Mouse (Mus musculus) intestine, embryonic 14.5 days (tissue): ENCODE data around the gene Tlr3. TPM values are rescaled to one million over a fixed set of nuclear protein-coding genes. Genes with fewer than 3 reads are reported as not detected.

Source experiments
- ATAC-seq: fragments of 200-750 bp; cut with Nextera tagmentation; replicated peaks from 2 replicates; pipeline ENCODE4 v1.8.0; 2017; ENCODE audit warnings: low read depth, moderate number of reproducible peaks, moderate TSS enrichment, moderate library complexity; ENCODE audit not compliant: low FRiP score, low TSS enrichment
- DNase-seq: peaks from one replicate; pipeline ENCODE4 v3.0.0-alpha.2; 2018; ENCODE audit warnings: low spot score
- H3K27ac ChIP-seq: fragments of 300-500 bp; sonication (generic); 2 replicates; pipeline ENCODE4 v1.5.1; 2014; ENCODE audit warnings: low read depth, mild to moderate bottlenecking, control low read depth
- H3K27me3 ChIP-seq: fragments of 300-500 bp; sonication (generic); replicated peaks from 2 replicates; pipeline ENCODE4 v1.6.1; 2014; ENCODE audit warnings: low read length, control low read depth; ENCODE audit not compliant: control insufficient read depth, insufficient read depth
- H3K36me3 ChIP-seq: fragments of 300-500 bp; sonication (generic); 2 replicates; pipeline ENCODE4 v1.6.1; 2014; ENCODE audit warnings: low read length, control low read depth; ENCODE audit not compliant: control insufficient read depth, insufficient read depth
- H3K4me1 ChIP-seq: fragments of 300-500 bp; sonication (generic); replicated peaks from 2 replicates; pipeline ENCODE4 v1.6.1; 2014; ENCODE audit warnings: low read length, control low read depth, mixed read lengths; ENCODE audit not compliant: control insufficient read depth, insufficient read depth
- H3K4me2 ChIP-seq: fragments of 300-500 bp; sonication (generic); 2 replicates; pipeline ENCODE4 v1.6.1; 2014; ENCODE audit warnings: low read length
- H3K4me3 ChIP-seq: fragments of 300-500 bp; sonication (generic); 2 replicates; pipeline ENCODE4 v1.5.1; 2014; ENCODE audit warnings: low read depth, low read length, control low read depth, mixed read lengths
- H3K9ac ChIP-seq: fragments of 300-500 bp; sonication (generic); 2 replicates; pipeline ENCODE4 v1.6.1; 2014; ENCODE audit warnings: mild to moderate bottlenecking, low read length
- H3K9me3 ChIP-seq: fragments of 300-500 bp; sonication (generic); 2 replicates; pipeline ENCODE4 v1.6.1; 2016; ENCODE audit warnings: low read length, control low read depth; ENCODE audit not compliant: control insufficient read depth
- WGBS: fragments of 180-500 bp; shearing (Covaris S2); extraction: QIAGEN DNeasy Blood & Tissue Kit; methylation state at CpG from one replicate; pipeline ENCODE4 v1.1.7; 2014; 5-methylcytosine and 5-hydroxymethylcytosine counted together
- polyA plus RNA-seq: library from polyadenylated mRNA; unstranded; fragments of >200 nt; fragmentation: Nextera tagmentation; extraction: Ambion mirVana; gene quantifications from 2 replicates; pipeline ENCODE4 v1.2.1, GENCODE M21; 2014

Tlr3 gene
- 1.2 and 2.4 TPM in 2 replicates for polyA plus RNA-seq

DNA sequence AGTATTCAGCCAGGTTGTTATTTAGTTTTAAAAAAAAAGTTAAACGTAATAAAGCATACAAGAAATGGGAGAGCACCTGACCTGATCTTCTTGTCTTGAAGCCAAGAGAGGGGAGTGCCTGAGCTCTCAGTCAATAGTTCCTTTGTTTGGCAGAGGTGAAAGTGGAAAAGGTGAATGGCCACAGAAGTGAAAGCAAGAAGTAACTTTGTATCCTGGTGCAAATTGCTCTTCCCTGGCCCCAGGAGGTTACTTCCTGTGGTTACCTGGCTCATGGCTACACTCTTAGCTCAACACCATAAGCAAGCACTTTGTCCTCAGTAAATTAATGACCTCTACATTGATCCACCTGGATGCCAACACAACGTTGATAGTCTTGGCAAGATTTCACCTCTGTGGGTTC, at the start of gene Tlr3:
Tlr3 (minus strand) TSS at position 199 of the 400 bp plus-strand sequence.
- DNase-seq, result no peak

DNA sequence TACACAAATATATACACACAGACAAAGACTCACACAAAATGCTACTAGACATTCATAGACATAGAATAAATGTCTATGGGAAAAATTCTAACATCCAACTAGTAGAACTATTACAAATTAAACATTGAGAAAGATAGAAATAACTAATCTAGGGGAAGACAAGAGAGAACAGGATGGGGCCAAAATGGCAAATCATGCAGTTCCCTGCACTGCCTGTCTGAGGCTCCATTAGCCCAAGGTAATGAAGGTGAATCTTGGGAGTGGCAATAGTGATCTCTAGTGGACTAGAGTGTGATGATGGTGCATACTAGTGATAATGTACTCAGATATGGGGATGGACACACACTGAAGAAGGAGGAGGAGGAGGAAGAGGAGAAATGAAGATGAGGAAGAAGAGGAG, 47.0 kb upstream of the Tlr3 start:
- H3K27me3 ChIP-seq, result no peaks in the 10 kb centered on the region
- H3K9ac ChIP-seq, result no peak overlapping the region
- DNase-seq, result no peak
- no peak overlapping the region for H3K27ac ChIP-seq
- H3K4me3 ChIP-seq, result no peak overlapping the region
- H3K4me1 ChIP-seq, result no peaks in the 10 kb centered on the region
- no peak overlapping the region for H3K4me2 ChIP-seq
- H3K9me3 ChIP-seq, result no peaks in the 10 kb centered on the region
- no peaks in the 10 kb centered on the region for H3K36me3 ChIP-seq
- no peak for ATAC-seq

More for the DNA sequence above, at the start of gene Tlr3:
- 0 out of 2 replicates have a peak, but pooled peaks have one; percentile 12 for ATAC-seq
- peak within 1 kb of the TSS; percentile 36 for H3K4me3 ChIP-seq
- 62% methylated on average over 2 of the region's 2 CpGs for WGBS
- H3K9me3 ChIP-seq, result no peaks in the 10 kb centered on the region
- H3K4me2 ChIP-seq, result peak within 1 kb of the TSS; percentile 52
- H3K9ac ChIP-seq, result peak within 1 kb of the TSS; percentile 31
- H3K27me3 ChIP-seq, result no peaks in the 10 kb centered on the region
- H3K27ac ChIP-seq, result peak within 1 kb of the TSS; percentile 44
- no peaks in the 10 kb centered on the region for H3K36me3 ChIP-seq
- 0 out of 2 replicates have a peak, but pooled peaks cover 4% of the 10 kb centered on the region for H3K4me1 ChIP-seq

DNA sequence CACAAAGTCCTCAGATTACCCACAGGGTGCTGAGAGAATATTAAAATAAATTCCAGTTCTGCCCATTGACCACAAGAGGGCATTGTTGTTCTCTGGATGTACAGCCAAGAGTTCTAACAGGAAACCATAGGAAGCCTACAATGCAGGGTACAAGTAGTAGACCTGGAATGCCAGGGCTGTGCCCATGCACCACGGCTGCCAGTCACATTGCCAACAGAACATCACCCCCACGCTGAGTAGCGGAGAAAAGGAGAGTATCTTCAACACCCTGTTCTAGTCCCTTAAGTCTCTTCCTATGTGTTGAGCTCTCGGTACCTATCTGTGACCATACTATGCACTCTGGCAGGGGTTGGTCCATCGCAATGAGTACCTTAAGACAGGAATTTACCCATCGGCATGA, 43.5 kb upstream of the Tlr3 start:
- no peaks in the 10 kb centered on the region for H3K36me3 ChIP-seq
- no peak overlapping the region for H3K9ac ChIP-seq
- no peak overlapping the region for H3K4me2 ChIP-seq
- no peaks in the 10 kb centered on the region for H3K4me1 ChIP-seq
- no peak overlapping the region for H3K27ac ChIP-seq
- no peaks in the 10 kb centered on the region for H3K27me3 ChIP-seq
- DNase-seq, result peak; percentile 72
- no peaks in the 10 kb centered on the region for H3K9me3 ChIP-seq
- WGBS, result 69% methylated on average over 6 of the region's 6 CpGs
- ATAC-seq, result peak; percentile 60
- no peak overlapping the region for H3K4me3 ChIP-seq

DNA sequence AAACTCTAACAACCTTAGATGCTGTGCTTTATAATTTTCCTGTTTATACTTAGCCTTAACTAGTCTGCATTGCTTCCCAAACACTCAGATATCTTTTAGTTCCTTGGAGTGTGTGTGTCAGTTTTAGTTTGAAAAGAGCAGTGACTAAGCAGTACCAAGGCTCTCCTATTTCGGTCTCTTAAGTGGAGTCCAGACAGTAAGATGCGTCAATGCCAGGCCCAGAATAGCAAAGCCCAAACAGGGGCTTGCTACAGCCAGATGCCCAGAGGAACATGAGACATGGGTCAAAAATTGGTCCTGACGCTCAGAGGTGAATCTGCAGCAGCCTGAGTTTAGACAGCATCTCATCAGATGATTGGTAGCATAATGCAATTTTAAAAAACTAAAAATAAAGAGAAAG, 41.2 kb upstream of the Tlr3 start:
- whole genome bisulfite sequencing, result 69% methylated on average over 3 of the region's 3 CpGs
- Histone ChIP-seq H3K27ac (no peak overlapping the region), H3K4me3 (no peak overlapping the region), H3K9me3 (no peaks in the 10 kb centered on the region), H3K27me3 (no peaks in the 10 kb centered on the region), H3K9ac (no peak overlapping the region), H3K4me1 (no peaks in the 10 kb centered on the region), H3K4me2 (no peak overlapping the region), H3K36me3 (no peaks in the 10 kb centered on the region)
- ATAC-seq, result no peak
- no peak for DNase-seq

- Histone ChIP-seq H3K9ac (no peak overlapping the region), H3K4me1 (no peaks in the 10 kb centered on the region), H3K36me3 (no peaks in the 10 kb centered on the region), H3K4me2 (no peak overlapping the region), H3K4me3 (no peak overlapping the region), H3K27ac (no peak overlapping the region), H3K9me3 (no peaks in the 10 kb centered on the region), H3K27me3 (no peaks in the 10 kb centered on the region)
- 83% methylated on average over 3 of the region's 3 CpGs for WGBS
- DNase-seq, result no peak
- no peak for ATAC-seq
Observed at GRCm38 (mm10) chr8:45448842-45449241, 38.0 kb upstream of the Tlr3 start.

DNA sequence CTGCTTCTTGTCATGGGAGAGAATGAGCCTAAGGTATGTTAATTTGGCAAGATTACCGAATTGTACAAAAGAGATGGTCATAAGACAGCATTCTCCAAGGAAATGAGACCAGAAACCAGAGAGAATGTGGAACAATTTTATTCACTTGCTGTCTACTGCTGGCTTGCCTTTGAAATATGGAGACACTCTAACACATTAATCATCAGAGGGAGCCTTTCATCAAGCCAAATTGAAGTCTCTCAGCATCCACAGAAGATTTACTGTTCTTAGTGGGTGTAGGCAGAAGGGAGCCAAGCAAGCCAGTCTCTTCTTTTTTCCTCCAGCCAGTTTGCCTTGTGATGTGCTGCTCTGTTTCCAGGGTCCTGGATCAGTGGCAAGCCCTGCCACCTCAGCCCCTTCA, 37.4 kb upstream of the Tlr3 start:
- 79% methylated on average over 1 of the region's 1 CpGs for WGBS
- H3K4me1 ChIP-seq, result no peaks in the 10 kb centered on the region
- H3K9ac ChIP-seq, result no peak overlapping the region
- no peak overlapping the region for H3K4me2 ChIP-seq
- no peak overlapping the region for H3K27ac ChIP-seq
- H3K36me3 ChIP-seq, result no peaks in the 10 kb centered on the region
- H3K4me3 ChIP-seq, result no peak overlapping the region
- no peaks in the 10 kb centered on the region for H3K9me3 ChIP-seq
- no peak for ATAC-seq
- no peaks in the 10 kb centered on the region for H3K27me3 ChIP-seq
- no peak for DNase-seq

GRCm38 (mm10) chr8:45438899-45439535, 28.1 kb upstream of the Tlr3 start:
- DNase-seq, result peak; percentile 53
- Histone ChIP-seq H3K36me3 (no peaks in the 10 kb centered on the region), H3K4me3 (no peak overlapping the region), H3K4me1 (no peaks in the 10 kb centered on the region), H3K9me3 (no peaks in the 10 kb centered on the region), H3K4me2 (0 out of 2 replicates have a peak overlapping the region, but pooled peaks have one; percentile 9), H3K27ac (no peak overlapping the region), H3K9ac (no peak overlapping the region), H3K27me3 (no peaks in the 10 kb centered on the region)
- WGBS, result 10% methylated on average over 5 of the region's 5 CpGs
- no peak for ATAC-seq

DNA sequence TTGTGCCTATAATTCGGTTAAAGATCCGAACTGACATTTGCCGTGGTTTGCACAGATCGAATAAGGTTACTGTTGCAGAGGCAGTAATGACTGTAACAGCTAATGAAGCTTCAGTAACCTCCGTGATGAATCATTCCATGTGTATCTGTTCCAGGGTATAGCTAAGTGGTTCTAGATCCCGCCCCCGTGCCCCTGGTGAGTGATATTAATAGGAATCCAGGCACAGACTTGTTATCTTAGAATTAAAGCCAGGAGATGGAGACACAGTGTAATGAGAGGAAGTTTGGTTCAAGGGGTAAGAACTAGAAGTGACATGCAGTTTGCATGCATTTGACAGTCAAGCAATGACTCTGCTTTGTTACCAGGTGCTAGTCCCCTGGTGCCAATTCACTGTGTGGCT, 9.3 kb upstream of the Tlr3 start:
- H3K9ac ChIP-seq, result no peak overlapping the region
- 88% methylated on average over 7 of the region's 7 CpGs for WGBS
- DNase-seq, result no peak
- H3K27ac ChIP-seq, result no peak overlapping the region
- H3K27me3 ChIP-seq, result no peaks in the 10 kb centered on the region
- no peak overlapping the region for H3K4me2 ChIP-seq
- no peak for ATAC-seq
- H3K9me3 ChIP-seq, result no peaks in the 10 kb centered on the region
- no peak overlapping the region for H3K4me3 ChIP-seq
- H3K36me3 ChIP-seq, result no peaks in the 10 kb centered on the region
- H3K4me1 ChIP-seq, result no peaks in the 10 kb centered on the region

DNA sequence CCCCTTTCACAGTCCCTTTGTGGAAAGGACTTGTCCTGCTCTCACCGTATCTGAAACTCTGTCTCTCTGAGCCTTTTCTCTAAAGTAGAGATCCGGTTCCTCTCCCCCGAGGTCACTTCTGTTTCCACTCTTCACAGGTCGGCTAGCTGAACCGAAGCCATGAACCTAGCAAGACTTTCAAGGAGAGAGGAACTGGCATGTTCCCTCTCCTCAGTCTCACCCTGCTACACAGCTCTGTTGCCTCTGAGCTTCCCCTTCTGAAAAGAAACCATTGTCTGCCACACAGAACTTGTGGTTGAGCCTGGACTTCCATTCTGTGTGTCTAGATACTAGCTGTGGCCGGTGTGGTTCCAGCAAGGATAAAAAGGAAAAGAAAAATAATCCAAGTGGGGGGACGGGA, 4.1 kb upstream of the Tlr3 start:
- WGBS, result 87% methylated on average over 7 of the region's 7 CpGs
- Histone ChIP-seq H3K27ac (no peak overlapping the region), H3K36me3 (no peaks in the 10 kb centered on the region), H3K4me1 (0 out of 2 replicates have a peak, but pooled peaks cover 4% of the 10 kb centered on the region), H3K4me3 (no peak overlapping the region), H3K9me3 (no peaks in the 10 kb centered on the region), H3K9ac (no peak overlapping the region), H3K4me2 (no peak overlapping the region), H3K27me3 (no peaks in the 10 kb centered on the region)
- DNase-seq, result no peak
- ATAC-seq, result no peak
